Mouse (Mus musculus) hindbrain, embryonic 14.5 days (tissue): ENCODE data around the gene Smad6. TPM values are rescaled to one million over a fixed set of nuclear protein-coding genes. Genes with fewer than 3 reads are reported as not detected.

Experiments used
- ATAC-seq: fragments of 200-750 bp; cut with Nextera tagmentation; 2 replicates; pipeline ENCODE4 v1.8.0; 2017; ENCODE audit warnings: moderate number of reproducible peaks, mild to moderate bottlenecking, moderate TSS enrichment, moderate library complexity; ENCODE audit not compliant: low FRiP score
- DNase-seq: peaks from one replicate; pipeline ENCODE4 v3.0.0-alpha.2; 2015; ENCODE audit warnings: low spot score
- H3K27ac ChIP-seq: fragments of 300-500 bp; sonication (generic); 2 replicates; pipeline ENCODE4 v1.5.1; 2014; ENCODE audit warnings: mild to moderate bottlenecking, moderate library complexity
- H3K27me3 ChIP-seq: fragments of 300-500 bp; sonication (generic); 2 replicates; pipeline ENCODE4 v1.6.1; 2014; ENCODE audit warnings: mild to moderate bottlenecking, low read length, mixed read lengths; ENCODE audit not compliant: control insufficient read depth, insufficient read depth
- H3K36me3 ChIP-seq: fragments of 300-500 bp; sonication (generic); replicated peaks from 2 replicates; pipeline ENCODE4 v1.6.1; 2014; ENCODE audit not compliant: control insufficient read depth, insufficient read depth
- H3K4me1 ChIP-seq: fragments of 300-500 bp; sonication (generic); replicated peaks from 2 replicates; pipeline ENCODE4 v1.6.1; 2014; ENCODE audit warnings: antibody characterized with exemption, low read length, mixed read lengths; ENCODE audit not compliant: control insufficient read depth, insufficient read depth
- H3K4me2 ChIP-seq: fragments of 300-500 bp; sonication (generic); replicated peaks from 2 replicates; pipeline ENCODE4 v1.6.1; 2014; ENCODE audit warnings: mild to moderate bottlenecking, moderate library complexity
- H3K4me3 ChIP-seq: fragments of 300-500 bp; sonication (generic); replicated peaks from 2 replicates; pipeline ENCODE4 v1.5.1; 2014; ENCODE audit warnings: mild to moderate bottlenecking, low read length
- H3K9ac ChIP-seq: fragments of 300-500 bp; sonication (generic); 2 replicates; pipeline ENCODE4 v1.6.1; 2014
- H3K9me3 ChIP-seq: fragments of 300-500 bp; sonication (generic); 2 replicates; pipeline ENCODE4 v1.6.1; 2016; ENCODE audit warnings: low read length; ENCODE audit not compliant: control insufficient read depth
- WGBS: fragments of 180-500 bp; shearing (Covaris S2); extraction: QIAGEN DNeasy Blood & Tissue Kit; methylation state at CpG from one replicate; pipeline ENCODE4 v1.1.7; 2014; 5-methylcytosine and 5-hydroxymethylcytosine counted together
- polyA plus RNA-seq: library from polyadenylated mRNA; unstranded; fragments of >200 nt; fragmentation: Nextera tagmentation; extraction: Ambion mirVana; gene quantifications from 2 replicates; pipeline ENCODE4 v1.2.1, GENCODE M21; 2014

The Smad6 gene
- polyA plus RNA-seq, 1 experiment from 2014 or later: 2.7 TPM

GRCm38 (mm10) chr9:63997439-63997838 is 24.4 kb downstream of the Smad6 start:
- Histone ChIP-seq H3K9me3 (no peaks in the 10 kb centered on the region), H3K27ac (no peak overlapping the region), H3K9ac (no peak overlapping the region), H3K4me3 (no peak overlapping the region), H3K27me3 (no peaks in the 10 kb centered on the region), H3K4me2 (no peak overlapping the region), H3K4me1 (peaks cover 9% of the 10 kb centered on the region; the same call in 1 of the 2 replicates), H3K36me3 (no peaks in the 10 kb centered on the region)
- no peak for DNase-seq
- ATAC-seq: peak; percentile 57; the same call in 1 of the 2 replicates
- 56% methylated on average over 4 of the region's 4 CpGs for WGBS

DNA sequence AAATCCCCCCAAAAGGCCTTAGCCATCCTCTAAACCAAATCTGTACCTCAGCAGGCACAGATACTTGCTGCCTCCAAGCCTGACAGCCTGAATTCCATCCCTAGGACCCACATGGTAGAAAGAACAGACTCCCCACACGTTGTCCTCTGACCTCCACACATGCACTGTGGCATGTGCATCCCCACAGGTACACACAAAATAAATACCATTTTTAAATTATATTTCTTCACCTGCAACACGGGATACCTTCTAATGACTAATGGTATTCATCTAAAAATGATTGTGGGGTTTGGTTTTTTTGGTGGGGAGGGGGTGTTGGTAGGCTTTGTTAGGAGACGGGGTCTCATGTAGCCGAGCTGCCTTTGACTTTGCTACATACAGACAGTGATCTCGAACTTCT is 28.6 kb downstream of the Smad6 start:
- Histone ChIP-seq H3K4me2 (no peak overlapping the region), H3K4me1 (no peaks in the 10 kb centered on the region; the same call in 1 of the 2 replicates), H3K36me3 (no peaks in the 10 kb centered on the region), H3K27me3 (no peaks in the 10 kb centered on the region), H3K9me3 (no peaks in the 10 kb centered on the region), H3K4me3 (no peak overlapping the region), H3K27ac (no peak overlapping the region), H3K9ac (no peak overlapping the region)
- WGBS: 89% methylated on average over 5 of the region's 5 CpGs
- ATAC-seq: no peak
- no peak for DNase-seq

GRCm38 (mm10) chr9:63992761-63993160 is 29.1 kb downstream of the Smad6 start:
- Histone ChIP-seq H3K27ac (no peak overlapping the region), H3K9ac (no peak overlapping the region), H3K9me3 (no peaks in the 10 kb centered on the region), H3K4me2 (no peak overlapping the region), H3K27me3 (no peaks in the 10 kb centered on the region), H3K36me3 (no peaks in the 10 kb centered on the region), H3K4me3 (no peak overlapping the region), H3K4me1 (no peaks in the 10 kb centered on the region)
- WGBS: 59% methylated on average over 4 of the region's 4 CpGs
- DNase-seq (no peak), ATAC-seq (no peak)

GRCm38 (mm10) chr9:63991193-63991592 is 30.7 kb downstream of the Smad6 start:
- H3K9ac ChIP-seq: no peak overlapping the region
- H3K4me1 ChIP-seq: no peaks in the 10 kb centered on the region
- H3K4me3 ChIP-seq: no peak overlapping the region
- no peak overlapping the region for H3K27ac ChIP-seq
- no peak for DNase-seq
- H3K9me3 ChIP-seq: no peaks in the 10 kb centered on the region
- no peaks in the 10 kb centered on the region for H3K27me3 ChIP-seq
- H3K4me2 ChIP-seq: no peak overlapping the region
- 75% methylated on average over 4 of the region's 4 CpGs for WGBS
- no peak for ATAC-seq
- H3K36me3 ChIP-seq: no peaks in the 10 kb centered on the region

GRCm38 (mm10) chr9:63989641-63990040 is 32.2 kb downstream of the Smad6 start:
- no peak overlapping the region for H3K4me2 ChIP-seq
- H3K9me3 ChIP-seq: no peaks in the 10 kb centered on the region
- DNase-seq: no peak
- no peaks in the 10 kb centered on the region for H3K36me3 ChIP-seq
- no peaks in the 10 kb centered on the region for H3K4me1 ChIP-seq
- no peak overlapping the region for H3K9ac ChIP-seq
- H3K4me3 ChIP-seq: no peak overlapping the region
- WGBS: 73% methylated on average over 8 of the region's 8 CpGs
- H3K27ac ChIP-seq: no peak overlapping the region
- ATAC-seq: no peak
- no peaks in the 10 kb centered on the region for H3K27me3 ChIP-seq

- Histone ChIP-seq H3K36me3 (no peaks in the 10 kb centered on the region), H3K27ac (no peak overlapping the region), H3K4me3 (no peak overlapping the region), H3K4me2 (no peak overlapping the region), H3K9me3 (no peaks in the 10 kb centered on the region), H3K27me3 (no peaks in the 10 kb centered on the region), H3K9ac (no peak overlapping the region), H3K4me1 (no peaks in the 10 kb centered on the region)
- ATAC-seq: no peak
- no peak for DNase-seq
- WGBS: 91% methylated on average over 12 of the region's 12 CpGs
Measured at GRCm38 (mm10) chr9:63989214-63989613, 32.6 kb downstream of the Smad6 start.

GRCm38 (mm10) chr9:63985125-63985524 is 36.7 kb downstream of the Smad6 start:
- Histone ChIP-seq H3K27me3 (no peaks in the 10 kb centered on the region), H3K36me3 (no peaks in the 10 kb centered on the region), H3K4me1 (peaks cover 12% of the 10 kb centered on the region), H3K27ac (no peak overlapping the region), H3K4me3 (no peak overlapping the region), H3K9ac (no peak overlapping the region), H3K9me3 (no peaks in the 10 kb centered on the region), H3K4me2 (no peak overlapping the region)
- no peak for DNase-seq
- no peak for ATAC-seq
- WGBS: 84% methylated on average over 6 of the region's 6 CpGs

DNA sequence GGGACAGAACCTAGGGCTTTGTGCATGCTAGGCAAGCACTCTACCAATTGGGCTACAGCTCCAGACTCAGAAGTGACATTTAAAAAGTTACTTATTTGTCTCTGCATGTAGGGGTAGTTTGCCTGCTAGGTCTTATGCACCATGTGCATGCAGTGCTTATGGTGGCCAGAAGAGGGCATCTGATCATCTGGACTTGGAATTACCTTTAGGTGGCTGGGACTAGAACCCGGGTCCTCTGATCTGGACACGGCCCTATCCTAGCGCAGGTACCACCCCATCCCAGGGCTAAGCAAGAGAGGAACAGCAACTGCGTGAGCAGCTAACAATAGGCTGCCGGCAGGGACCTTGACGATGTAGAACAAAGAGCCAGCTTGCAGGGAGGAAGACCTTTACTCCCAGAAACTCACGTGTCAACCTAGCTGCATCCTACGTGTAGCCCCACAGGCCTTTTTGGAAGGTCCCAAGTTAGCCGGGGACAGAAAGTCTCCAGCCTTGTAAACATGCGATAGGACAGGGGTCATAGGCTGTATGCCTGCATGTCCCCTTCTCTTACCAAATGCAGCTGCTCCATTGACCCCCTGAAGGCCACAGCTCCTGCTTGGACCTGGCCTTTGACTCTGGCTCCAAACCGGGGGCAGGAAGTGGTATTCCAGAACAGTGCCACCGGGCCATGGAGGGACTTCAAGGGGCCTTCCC is 38.8 kb downstream of the Smad6 start:
- no peaks in the 10 kb centered on the region for H3K9me3 ChIP-seq
- H3K9ac ChIP-seq: no peak overlapping the region
- WGBS: 79% methylated on average over 12 of the region's 12 CpGs

DNA sequence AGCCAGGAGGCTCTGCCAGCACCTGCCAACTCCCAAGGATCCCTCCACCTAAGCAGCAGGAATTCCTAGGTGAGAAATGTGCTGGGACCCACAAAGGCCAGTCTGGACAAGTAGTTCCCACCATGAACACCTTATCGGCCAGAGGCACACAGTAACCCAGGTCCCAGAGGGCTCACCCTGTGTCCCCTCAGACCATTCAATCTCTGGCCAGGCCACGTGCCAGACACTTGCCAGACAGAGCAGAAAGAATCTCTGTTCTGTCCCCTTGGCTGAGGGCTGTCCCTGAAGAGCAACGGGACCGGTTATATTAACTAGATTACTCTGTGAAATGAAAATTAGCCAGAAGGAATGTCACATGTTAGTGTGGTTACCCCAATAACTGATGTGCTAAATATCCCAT is 39.9 kb downstream of the Smad6 start:
- Histone ChIP-seq H3K36me3 (no peaks in the 10 kb centered on the region), H3K9me3 (no peaks in the 10 kb centered on the region), H3K9ac (no peak overlapping the region), H3K4me1 (peaks cover 18% of the 10 kb centered on the region), H3K27ac (no peak overlapping the region), H3K4me3 (no peak overlapping the region), H3K27me3 (no peaks in the 10 kb centered on the region), H3K4me2 (no peak overlapping the region)
- no peak for DNase-seq
- ATAC-seq: no peak
- WGBS: 77% methylated on average over 4 of the region's 4 CpGs

More for the DNA sequence above, 38.8 kb downstream of the Smad6 start:
- no peak overlapping the region for H3K4me3 ChIP-seq
- no peak for ATAC-seq
- no peak overlapping the region for H3K4me2 ChIP-seq
- no peak for DNase-seq
- H3K4me1 ChIP-seq: peaks cover 18% of the 10 kb centered on the region
- no peak overlapping the region for H3K27ac ChIP-seq
- H3K36me3 ChIP-seq: no peaks in the 10 kb centered on the region
- no peaks in the 10 kb centered on the region for H3K27me3 ChIP-seq

GRCm38 (mm10) chr9:63981371-63981770 is 40.5 kb downstream of the Smad6 start:
- WGBS: 95% methylated on average over 4 of the region's 4 CpGs
- no peak for DNase-seq
- H3K4me3 ChIP-seq: no peak overlapping the region

More at GRCm38 (mm10) chr9:63981371-63981770, 40.5 kb downstream of the Smad6 start:
- H3K36me3 ChIP-seq: no peaks in the 10 kb centered on the region
- no peaks in the 10 kb centered on the region for H3K9me3 ChIP-seq
- ATAC-seq: no peak
- peaks cover 20% of the 10 kb centered on the region for H3K4me1 ChIP-seq
- H3K27me3 ChIP-seq: no peaks in the 10 kb centered on the region
- no peak overlapping the region for H3K9ac ChIP-seq
- no peak overlapping the region for H3K4me2 ChIP-seq
- no peak overlapping the region for H3K27ac ChIP-seq
